8 mouse cellular contexts compared by ENCODE assay signal in genomic region chr1:159524051-159524549, GRCm38 (mm10). TPM values are rescaled to one million over a fixed set of nuclear protein-coding genes. Genes with fewer than 3 reads are reported as not detected.
DNase-seq lines count a peak whose midpoint lies in the region; ATAC-seq and TF ChIP-seq lines count a peak whose summit lies in the region.

No protein-coding gene starts in this region.

- peak; percentile 57; the same call in 1 of the 2 replicates for ATAC-seq in kidney, postnatal 0 days (replicated peaks; ENCODE audit: low FRiP score, low read depth)
- ATAC-seq in liver, embryonic 13.5 days (ENCODE audit: low read depth) = no peak
- ATAC-seq in neural tube, embryonic 13.5 days (ENCODE audit: low read depth) = peak; percentile 86

- TF ChIP-seq CTCF in kidney, postnatal 0 days (IDR thresholded peaks at IDR 0.05; ENCODE audit: low read depth) = no peak

- no peak overlapping the region for H3K9ac ChIP-seq in kidney, postnatal 0 days (ENCODE audit: low read depth, low read length)
- H3K9ac ChIP-seq in liver, embryonic 13.5 days = no peak overlapping the region
- H3K9ac ChIP-seq in neural tube, embryonic 13.5 days = peak overlapping the region; percentile 72

- H3K36me3 ChIP-seq in kidney, postnatal 0 days (ENCODE audit: insufficient read depth, low read length) = no peaks in the 10 kb centered on the region
- no peaks in the 10 kb centered on the region for H3K36me3 ChIP-seq in liver, embryonic 13.5 days
- H3K36me3 ChIP-seq in neural tube, embryonic 13.5 days = no peaks in the 10 kb centered on the region

- no peak overlapping the region for H3K27ac ChIP-seq in kidney, postnatal 0 days
- no peak overlapping the region for H3K27ac ChIP-seq in liver, embryonic 13.5 days
- peak overlapping the region; percentile 56 for H3K27ac ChIP-seq in neural tube, embryonic 13.5 days (replicated peaks)

- no peak overlapping the region for H3K4me2 ChIP-seq in kidney, postnatal 0 days (ENCODE audit: low read length)
- no peak overlapping the region for H3K4me2 ChIP-seq in liver, embryonic 13.5 days
- peak overlapping the region; percentile 60 for H3K4me2 ChIP-seq in neural tube, embryonic 13.5 days

- DNase-seq in urinary bladder, adult 18-20 months (ENCODE audit: low spot score in 2 of 2) = peak; percentile 9 to 44
- DNase-seq in urinary bladder, adult 2 months (ENCODE audit: low spot score) = no peak
- DNase-seq in embryo, embryonic 10 days (ENCODE audit: low spot score) = peak; percentile 97
- peak; percentile 34 to 73 for DNase-seq in gastrocnemius, postnatal 4 days (ENCODE audit: low spot score in 2 of 2)
- DNase-seq in kidney, postnatal 0 days (ENCODE audit: low spot score) = peak; percentile 94
- peak; percentile 9 for DNase-seq in liver, embryonic 13.5 days
- DNase-seq in thymus, postnatal 4 days = peak; percentile 77

- no peaks in the 10 kb centered on the region for H3K9me3 ChIP-seq in kidney, postnatal 0 days (replicated peaks; ENCODE audit: low read length)
- no peaks in the 10 kb centered on the region for H3K9me3 ChIP-seq in liver, embryonic 13.5 days (replicated peaks)
- H3K9me3 ChIP-seq in neural tube, embryonic 13.5 days = no peaks in the 10 kb centered on the region

- H3K4me3 ChIP-seq in kidney, postnatal 0 days (replicated peaks; ENCODE audit: low read depth, low read length) = no peak overlapping the region
- H3K4me3 ChIP-seq in liver, embryonic 13.5 days (replicated peaks) = no peak overlapping the region
- H3K4me3 ChIP-seq in neural tube, embryonic 13.5 days = peak overlapping the region; percentile 44

- H3K27me3 ChIP-seq in kidney, postnatal 0 days (ENCODE audit: insufficient read depth, low read length) = no peaks in the 10 kb centered on the region
- 0 out of 2 replicates have a peak, but pooled peaks cover 3% of the 10 kb centered on the region for H3K27me3 ChIP-seq in liver, embryonic 13.5 days
- peaks cover 17% of the 10 kb centered on the region; the same call in 1 of the 2 replicates for H3K27me3 ChIP-seq in neural tube, embryonic 13.5 days

- 1% methylated on average over 18 of the region's 18 CpGs for WGBS in kidney, postnatal 0 days
- 2% methylated on average over 18 of the region's 18 CpGs for WGBS in liver, embryonic 13.5 days (ENCODE audit: insufficient replicate concordance)
- under 1% methylated on average over 18 of the region's 18 CpGs for WGBS in neural tube, embryonic 13.5 days

- no peaks in the 10 kb centered on the region for H3K4me1 ChIP-seq in kidney, postnatal 0 days (replicated peaks; ENCODE audit: insufficient read depth, low read length)
- no peaks in the 10 kb centered on the region for H3K4me1 ChIP-seq in liver, embryonic 13.5 days (replicated peaks)
- H3K4me1 ChIP-seq in neural tube, embryonic 13.5 days (replicated peaks) = peaks cover 12% of the 10 kb centered on the region

RNA-seq across cellular contexts. Expression of gene Tnr, which starts 0.5 kb away (rescaled TPM):
- 0.03 and 0.04 TPM in 2 replicates for polyA plus RNA-seq in urinary bladder, adult 2 months (2012; rRNA removed)
- total RNA-seq in gastrocnemius, postnatal 4 days (2021) = under 1 TPM; 0.03 to 0.15 TPM
- not detected in 2 replicates for polyA plus RNA-seq in kidney, postnatal 0 days (2015; fragmentation: Nextera tagmentation; extraction: Ambion mirVana)
- 0.01 and 0.02 TPM in 2 replicates for polyA plus RNA-seq in liver, embryonic 13.5 days (2015; fragmentation: Nextera tagmentation; extraction: Ambion mirVana)
- 1.5 and 2.4 TPM in 2 replicates for polyA plus RNA-seq in neural tube, embryonic 13.5 days (2015; fragmentation: Nextera tagmentation; extraction: Ambion mirVana)
